Mouse (Mus musculus): ENCODE measurements at regions not wholly inside any gene's neighbourhood (a gene's known extent, or its start where the extent isn't known, plus 50 kb on each side); places are given as distances from the start of the nearest gene placed in this dataset.

DNA sequence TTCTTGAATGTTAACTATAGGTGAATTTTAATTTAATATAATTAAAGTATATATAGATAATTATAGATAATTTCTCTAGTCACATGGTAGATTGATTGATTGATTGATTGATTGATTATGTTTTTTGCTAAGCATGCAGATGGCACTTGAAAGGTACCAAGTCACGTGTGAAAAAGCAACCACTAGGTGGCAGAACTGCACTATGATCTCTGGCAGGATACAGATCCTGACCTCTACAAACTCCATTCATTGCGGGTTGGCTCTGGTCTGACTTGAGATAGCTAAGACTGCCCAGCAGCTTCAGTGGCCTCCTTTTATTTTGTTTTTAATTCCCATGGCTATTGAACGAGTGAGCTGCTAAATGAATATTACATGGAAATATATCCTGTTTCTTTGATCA, 229.7 kb upstream of the Grm3 start:
- DNase-seq (ENCODE audit: extremely low spot score in 1 of 2, low spot score in 2 of 2): peak in 1 of 2 experiments; percentile 12
- intact Hi-C loops (cut with DNase I): no loop called here

DNA sequence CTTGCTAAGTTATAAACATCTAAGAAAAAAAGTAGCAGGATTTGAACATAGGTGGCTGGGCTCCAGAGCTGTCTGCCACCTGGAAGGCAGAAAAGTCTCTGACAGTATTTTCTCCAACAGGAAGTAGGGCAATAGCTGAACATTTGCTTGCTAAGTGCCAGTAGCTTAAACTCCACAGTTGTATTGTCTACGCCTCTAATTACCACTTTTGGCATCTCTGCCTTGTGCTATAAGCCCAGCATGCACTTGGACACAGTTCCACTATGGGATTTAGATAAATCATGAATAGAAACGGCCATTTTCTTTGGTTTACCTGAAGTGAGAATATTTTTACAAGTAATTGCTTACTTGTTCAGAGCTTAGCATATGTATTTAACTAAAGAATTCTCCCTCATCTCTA, 213.8 kb upstream of the Grm3 start:
- intact Hi-C loops (cut with DNase I): no loop called here
- no peak for DNase-seq (ENCODE audit: extremely low spot score in 1 of 2, low spot score in 2 of 2)

DNA sequence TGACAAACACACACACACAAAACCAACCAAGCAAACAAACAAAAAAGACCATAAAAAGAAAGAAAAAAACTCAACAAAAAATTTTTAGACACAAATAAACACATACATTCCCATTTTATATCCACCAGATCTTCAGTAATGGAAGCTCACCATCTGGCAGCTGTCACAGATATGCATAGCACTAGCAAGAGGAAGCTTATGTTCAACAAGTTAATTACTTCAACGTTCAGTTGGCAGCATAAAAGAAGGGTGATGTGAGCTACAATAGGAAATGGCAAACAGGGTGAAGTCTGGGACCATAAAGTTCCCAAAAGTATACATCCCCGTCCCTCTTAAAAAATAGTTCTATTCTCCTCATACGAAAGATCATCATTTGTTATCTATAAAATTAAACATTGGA, 188.0 kb upstream of the Grm3 start:
- peak in 1 of 2 experiments; percentile 14 for DNase-seq (ENCODE audit: extremely low spot score in 1 of 2, low spot score in 2 of 2)
- intact Hi-C loops (cut with DNase I): no loop called here

DNA sequence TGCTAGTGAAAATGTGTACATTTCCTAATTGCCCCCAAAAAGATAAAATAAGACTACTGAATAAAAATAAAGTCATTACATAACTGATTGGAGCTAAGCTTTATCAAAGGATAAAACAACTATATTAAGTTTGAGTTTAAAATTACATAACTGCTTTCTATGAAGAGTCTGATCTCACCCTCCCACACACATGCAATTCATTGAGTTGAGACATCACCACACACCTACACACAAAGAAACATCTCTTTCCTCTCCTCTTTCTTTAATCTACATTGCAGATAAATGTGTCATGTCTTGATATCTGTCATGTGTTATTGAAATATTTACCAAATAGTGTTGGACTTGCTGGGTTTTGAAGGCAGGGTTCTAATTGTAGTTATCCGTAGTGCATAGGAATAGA, 186.8 kb upstream of the Grm3 start:
- no peak for DNase-seq (ENCODE audit: extremely low spot score in 1 of 2, low spot score in 2 of 2)
- intact Hi-C loops (cut with DNase I): no loop called here

DNA sequence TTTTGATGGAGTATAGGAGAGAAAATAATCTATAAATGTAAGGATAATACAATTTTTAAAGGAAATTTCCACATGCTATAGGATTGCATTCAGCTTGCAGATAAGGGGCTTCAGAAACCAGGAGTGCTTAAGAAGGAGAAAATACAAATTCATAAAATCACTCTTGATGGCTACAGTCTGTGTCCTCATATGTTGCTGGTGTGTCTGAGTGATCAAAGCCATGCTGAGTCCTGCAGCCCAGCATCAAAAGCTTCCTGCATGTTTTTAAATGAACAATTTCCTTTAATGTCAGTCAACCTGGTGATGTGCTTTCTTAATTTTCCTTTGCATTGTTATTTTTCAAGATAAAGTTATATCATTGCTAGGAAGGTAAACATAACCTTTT, 186.1 kb upstream of the Grm3 start:
- intact Hi-C loops (cut with DNase I): no loop called here
- no peak for DNase-seq (ENCODE audit: extremely low spot score in 1 of 2, low spot score in 2 of 2)

DNA sequence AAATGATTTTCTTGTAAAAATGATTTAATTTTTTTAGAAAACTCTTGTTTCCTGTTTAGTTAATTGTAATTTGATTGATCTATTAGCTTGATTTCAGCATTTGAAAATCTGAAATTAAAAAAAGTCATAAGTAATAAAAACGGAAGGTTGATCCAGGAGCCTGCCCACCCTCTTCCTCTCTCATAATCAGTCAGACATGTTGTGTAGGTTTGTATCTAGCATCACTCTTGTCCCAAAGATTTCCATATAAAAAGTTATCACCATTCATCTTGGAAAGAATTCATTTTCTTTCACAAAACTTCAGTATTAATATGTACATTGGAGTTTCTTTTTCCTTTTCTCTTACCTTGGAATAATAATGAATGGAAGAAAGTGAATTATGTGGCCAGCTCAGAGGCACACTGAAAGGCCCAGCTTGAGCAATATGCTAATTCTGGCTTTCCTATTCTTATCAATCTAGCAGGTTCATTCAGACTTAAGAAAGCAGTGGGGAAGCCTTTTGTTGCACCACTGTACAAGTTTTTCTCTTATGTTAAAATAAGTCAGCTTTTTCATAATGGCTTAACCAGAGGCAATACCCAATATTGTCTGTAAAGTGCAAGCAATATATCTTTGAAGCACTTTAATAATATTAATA, 185.6 kb upstream of the Grm3 start:
- intact Hi-C loops (cut with DNase I): no loop called here
- DNase-seq (ENCODE audit: extremely low spot score in 1 of 2, low spot score in 2 of 2): no peak

DNA sequence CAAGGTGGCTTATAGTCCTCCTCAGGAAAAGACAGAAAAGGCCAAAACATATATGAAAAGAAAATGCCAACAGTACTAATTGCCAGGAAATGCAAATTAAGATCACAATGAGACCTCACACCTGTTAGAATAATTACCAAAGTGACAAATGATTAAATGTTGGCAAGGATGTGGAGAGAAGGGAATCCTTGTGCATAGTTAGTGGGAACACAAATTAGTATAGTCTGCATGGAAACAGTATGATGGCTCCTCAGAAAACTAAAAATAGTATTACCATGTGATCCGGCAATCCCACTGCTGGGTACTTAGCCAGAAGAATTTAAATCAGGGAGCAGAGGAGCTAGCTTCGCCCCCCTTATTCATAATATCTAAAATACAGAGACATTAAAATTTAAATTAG, 170.3 kb upstream of the Grm3 start:
- intact Hi-C loops (cut with DNase I): no loop called here
- DNase-seq (ENCODE audit: extremely low spot score in 1 of 2, low spot score in 2 of 2): no peak

DNA sequence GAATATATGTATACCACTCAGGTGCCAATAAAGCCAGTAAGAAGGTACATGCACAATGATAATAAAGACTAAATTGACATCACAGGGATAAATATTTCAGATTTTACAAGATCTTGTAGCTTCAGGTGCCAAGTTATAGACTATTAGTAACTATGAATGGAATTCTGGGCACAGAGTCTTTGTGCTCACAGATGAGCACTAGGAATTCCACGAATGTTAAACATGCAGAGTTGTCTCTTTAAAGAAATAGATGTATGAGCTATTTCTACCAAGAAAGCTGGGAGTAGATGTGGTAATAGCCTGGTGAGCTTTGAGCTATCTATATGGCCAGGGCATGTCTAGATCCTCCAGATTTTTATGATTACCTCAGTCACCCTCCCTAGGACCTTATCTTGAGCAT, 153.1 kb upstream of the Grm3 start:
- no peak for DNase-seq (ENCODE audit: extremely low spot score in 1 of 2, low spot score in 2 of 2)
- intact Hi-C loops (cut with DNase I): no loop called here

DNA sequence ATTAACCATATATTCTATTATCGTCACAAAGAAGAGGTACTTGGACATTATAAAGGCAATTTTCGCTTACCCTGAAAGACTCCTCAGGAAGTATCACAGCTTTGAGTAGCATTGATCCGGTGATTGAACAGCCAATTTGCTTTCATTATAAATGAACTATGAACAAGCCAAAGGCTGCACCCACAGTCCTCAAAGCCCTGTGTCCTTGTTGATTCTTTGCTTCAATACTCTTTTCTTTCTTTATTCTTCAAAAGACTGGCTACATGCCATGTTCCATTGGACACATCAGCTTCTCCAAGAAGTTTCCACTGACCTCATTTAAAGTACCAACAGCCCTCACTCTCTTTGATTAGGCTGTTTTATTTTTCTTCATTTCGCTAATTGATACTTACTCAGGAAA, 144.1 kb upstream of the Grm3 start:
- intact Hi-C loops (cut with DNase I): no loop called here
- peak in 1 of 2 experiments; percentile 10 for DNase-seq (ENCODE audit: extremely low spot score in 1 of 2, low spot score in 2 of 2)

DNA sequence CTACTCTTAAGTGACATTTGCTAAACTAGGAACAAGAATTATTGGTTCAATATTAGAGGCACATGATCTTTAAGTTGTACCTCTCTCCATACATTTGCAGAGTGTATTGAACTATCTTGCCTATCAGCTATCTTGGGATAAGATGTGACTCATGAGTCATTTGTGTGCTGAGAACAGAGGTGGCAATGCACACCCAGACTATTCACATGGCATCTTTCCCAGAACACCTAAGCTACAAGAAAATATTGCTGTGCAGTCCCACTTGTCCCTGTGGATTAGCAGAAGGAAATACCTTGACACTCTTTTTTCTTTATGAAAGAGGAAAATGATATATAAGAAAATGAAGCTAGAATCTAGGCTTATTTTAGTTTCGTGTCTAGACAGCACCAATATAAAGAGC, 104.8 kb upstream of the Grm3 start:
- intact Hi-C loops (cut with DNase I): no loop called here
- DNase-seq (ENCODE audit: extremely low spot score in 1 of 2, low spot score in 2 of 2): no peak

DNA sequence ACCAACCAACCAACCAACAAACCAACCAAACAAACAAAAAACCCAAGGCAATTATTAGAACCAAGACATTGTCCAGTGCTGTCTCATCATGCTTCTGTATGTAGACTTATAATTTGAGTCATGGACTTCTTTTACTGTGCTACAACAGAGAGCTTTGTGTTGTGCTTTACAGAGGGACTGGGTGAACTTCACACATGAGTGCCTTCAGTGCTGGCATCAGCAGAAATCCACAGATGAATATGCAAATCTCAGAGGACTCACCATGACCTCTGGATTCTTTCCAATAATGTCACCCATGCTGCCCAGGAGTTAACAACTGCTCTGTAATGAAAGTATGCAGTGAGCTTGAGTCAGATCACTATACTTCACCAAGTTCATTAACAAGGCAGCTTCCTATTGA, 76.7 kb upstream of the Grm3 start:
- no peak for DNase-seq (ENCODE audit: extremely low spot score in 1 of 2, low spot score in 2 of 2)
- intact Hi-C loops (cut with DNase I): no loop called here

DNA sequence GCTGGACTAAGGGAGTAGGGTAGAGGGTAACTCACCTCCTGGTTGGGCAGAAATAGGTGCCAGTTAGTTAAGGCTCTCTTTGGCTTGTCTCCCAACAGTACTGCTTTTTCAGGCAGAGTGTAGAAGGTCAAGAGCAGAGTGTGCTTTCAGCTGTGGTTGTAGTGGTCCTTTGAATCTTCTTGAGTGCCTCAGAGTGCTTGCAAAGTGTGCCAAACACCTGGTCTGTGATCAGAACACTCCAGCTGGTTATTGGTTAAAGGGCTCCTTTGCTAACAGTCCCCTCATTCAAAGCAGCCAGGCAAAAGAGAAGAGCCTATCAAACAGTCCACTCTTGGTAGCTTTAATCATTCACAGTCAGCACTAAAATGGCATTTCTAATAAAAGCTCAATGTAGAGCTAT, 56.1 kb upstream of the Grm3 start:
- no peak for DNase-seq (ENCODE audit: extremely low spot score in 1 of 2, low spot score in 2 of 2)
- intact Hi-C loops (cut with DNase I): no loop called here
